Mouse (Mus musculus) spleen, adult 2 months (tissue): ENCODE measurements around the gene Slc6a17.

Source experiments
- CTCF ChIP-seq: fragments of 200-500 bp; IDR thresholded peaks from 2 replicates; pipeline ENCODE4 v1.5.1; 2011; ENCODE audit warnings: mild to moderate bottlenecking, inconsistent platforms; ENCODE audit not compliant: insufficient read depth, insufficient read length, insufficient replicate concordance; ENCODE audit errors: extremely low read depth
- POLR2A ChIP-seq: fragments of 200-500 bp; IDR thresholded peaks from 2 replicates; pipeline ENCODE4 v1.6.1; 2011; ENCODE audit warnings: low read depth, low read length, inconsistent platforms

DNA sequence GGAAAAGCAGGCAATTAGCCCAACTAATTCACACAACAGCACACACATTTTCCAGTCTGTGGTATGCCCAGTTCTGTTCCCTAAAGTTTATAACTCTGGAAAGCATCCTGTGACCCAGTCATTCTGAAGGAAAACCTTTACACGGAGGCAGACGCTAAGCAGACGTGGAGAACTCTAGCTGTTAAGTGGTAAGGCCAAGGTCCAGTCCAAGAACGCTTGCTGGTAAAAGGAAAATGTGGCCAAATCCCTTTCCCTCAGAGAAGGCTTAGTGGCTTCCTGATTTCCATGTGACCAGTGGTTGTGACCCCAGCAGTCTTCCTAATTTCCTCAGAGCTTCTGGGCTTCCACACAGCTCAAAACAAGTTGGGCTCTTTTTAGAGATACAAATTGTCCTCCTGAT, 11.3 kb downstream of the Slc6a17 start:
- TF ChIP-seq CTCF: no peak
- no peak for TF ChIP-seq POLR2A
